Mouse (Mus musculus) cortical plate, adult 2 months (tissue): ENCODE measurements at regions not wholly inside any gene's neighbourhood (a gene's known extent, or its start where the extent isn't known, plus 50 kb on each side); places are given as distances from the start of the nearest gene placed in this dataset.

ENCODE experiments used
- CTCF ChIP-seq: fragments of 200-500 bp; IDR thresholded peaks from 2 replicates; pipeline ENCODE4 v1.5.1; 2011; ENCODE audit warnings: mild to moderate bottlenecking, control low read depth, low read length; ENCODE audit not compliant: insufficient read depth; ENCODE audit errors: extremely low read depth
- POLR2A ChIP-seq: fragments of 200-500 bp; IDR thresholded peaks from 2 replicates; pipeline ENCODE4 v1.6.1; 2011; ENCODE audit warnings: mild to moderate bottlenecking, low read length, control low read depth; ENCODE audit not compliant: insufficient read depth; ENCODE audit errors: extremely low read depth

DNA sequence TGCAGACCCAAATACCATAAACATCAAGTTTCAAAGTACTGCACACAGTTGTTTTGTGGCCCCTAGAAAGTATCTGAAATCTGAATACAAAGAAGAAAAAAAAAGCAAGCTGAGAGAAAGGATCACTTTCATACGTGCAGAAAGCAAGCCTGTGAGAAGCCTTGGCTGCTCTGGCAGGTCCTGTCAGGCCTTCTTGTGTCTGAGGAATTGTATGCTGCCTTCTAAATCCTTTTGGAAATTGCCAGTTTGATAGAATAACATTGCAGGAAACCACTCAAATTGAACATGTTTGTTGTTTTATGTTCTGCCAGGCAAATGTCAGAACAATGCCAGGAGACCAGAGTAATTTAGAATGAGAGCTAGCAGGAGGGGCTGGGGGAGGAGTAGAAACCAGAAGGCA, 198.0 kb downstream of the Spry2 start:
- no peak for TF ChIP-seq CTCF
- TF ChIP-seq POLR2A, result no peak
